ENCODE assay signal across 8 mouse cellular contexts in genomic region chrX:12159534-12159881, GRCm38 (mm10). TPM values are rescaled to one million over a fixed set of nuclear protein-coding genes. Genes with fewer than 3 reads are reported as not detected.
DNase-seq lines count a peak whose midpoint lies in the region; ATAC-seq and TF ChIP-seq lines count a peak whose summit lies in the region.

No protein-coding gene starts in this region.

- 2% methylated on average over 19 of the region's 19 CpGs for WGBS in embryonic facial prominence, embryonic 15.5 days
- 11% methylated on average over 7 of the region's 19 CpGs for WGBS in lung, postnatal 0 days

- no peak for TF ChIP-seq EP300 in lung, postnatal 0 days (IDR thresholded peaks at IDR 0.05)

- peak overlapping the region; percentile 63 for H3K4me2 ChIP-seq in embryonic facial prominence, embryonic 15.5 days (replicated peaks)
- peak overlapping the region; percentile 67 for H3K4me2 ChIP-seq in lung, postnatal 0 days (replicated peaks; ENCODE audit: low read depth, low read length)

- peak overlapping the region; percentile 68 for H3K4me3 ChIP-seq in E14TG2a.4 (replicated peaks; ENCODE audit: low read length)
- peak overlapping the region; percentile 49 for H3K4me3 ChIP-seq in embryonic facial prominence, embryonic 15.5 days (replicated peaks)
- H3K4me3 ChIP-seq in lung, postnatal 0 days (ENCODE audit: low read depth, low read length), result peak overlapping the region; percentile 35

- peaks cover 41% of the 10 kb centered on the region for H3K4me1 ChIP-seq in E14TG2a.4 (replicated peaks; ENCODE audit: low read depth, low read length)
- H3K4me1 ChIP-seq in embryonic facial prominence, embryonic 15.5 days, result peaks cover 37% of the 10 kb centered on the region
- H3K4me1 ChIP-seq in lung, postnatal 0 days (ENCODE audit: insufficient read depth, low read depth, low read length), result no peaks in the 10 kb centered on the region

- H3K36me3 ChIP-seq in E14TG2a.4 (ENCODE audit: insufficient read depth, low read length), result no peaks in the 10 kb centered on the region
- no peaks in the 10 kb centered on the region for H3K36me3 ChIP-seq in embryonic facial prominence, embryonic 15.5 days
- no peaks in the 10 kb centered on the region for H3K36me3 ChIP-seq in lung, postnatal 0 days (ENCODE audit: insufficient read depth, low read length)

- H3K27me3 ChIP-seq in E14TG2a.4 (ENCODE audit: insufficient read depth, low read length), result peaks cover 38% of the 10 kb centered on the region
- H3K27me3 ChIP-seq in embryonic facial prominence, embryonic 15.5 days, result peaks cover 46% of the 10 kb centered on the region
- no peaks in the 10 kb centered on the region for H3K27me3 ChIP-seq in lung, postnatal 0 days (replicated peaks; ENCODE audit: insufficient read depth, low read length)

- DNase-seq in heart, adult 18-20 months, result peak; percentile 44 to 65
- no peak for DNase-seq in heart, postnatal 25 days (ENCODE audit: low spot score)
- peak; percentile 71 for DNase-seq in induced T-regulatory cell, adult 2 months (ENCODE audit: low read depth)
- DNase-seq in lung, postnatal 0 days (ENCODE audit: low spot score), result peak; percentile 36
- DNase-seq in right cerebral cortex, postnatal 25 days, result peak; percentile 50
- no peak for DNase-seq in urinary bladder, postnatal 14 days (ENCODE audit: low spot score)

- intact Hi-C loops in heart, postnatal 25 days (cut with DNase I), result loop anchor here (5.0 to 10.0 kb wide), 3 partner anchors 93 to 525 kb away; no protein-coding TSS in a partner anchor

- H3K9me3 ChIP-seq in E14TG2a.4 (ENCODE audit: low read length), result no peaks in the 10 kb centered on the region
- no peaks in the 10 kb centered on the region for H3K9me3 ChIP-seq in embryonic facial prominence, embryonic 15.5 days (replicated peaks)
- no peaks in the 10 kb centered on the region for H3K9me3 ChIP-seq in lung, postnatal 0 days (ENCODE audit: low read length)

- H3K27ac ChIP-seq in embryonic facial prominence, embryonic 15.5 days (replicated peaks), result peak overlapping the region; percentile 85
- H3K27ac ChIP-seq in lung, postnatal 0 days (ENCODE audit: low read length), result peak overlapping the region; percentile 86

- 0 out of 2 replicates have a peak, but pooled peaks have one; percentile 10 for ATAC-seq in embryonic facial prominence, embryonic 15.5 days (ENCODE audit: insufficient number of reproducible peaks, low FRiP score, low TSS enrichment, low read depth)
- peak; percentile 11; the same call in 1 of the 2 replicates for ATAC-seq in lung, postnatal 0 days

- H3K9ac ChIP-seq in embryonic facial prominence, embryonic 15.5 days, result peak overlapping the region; percentile 28
- peak overlapping the region; percentile 26; the same call in 1 of the 2 replicates for H3K9ac ChIP-seq in lung, postnatal 0 days (replicated peaks; ENCODE audit: low read depth)

- no peak for TF ChIP-seq CTCF in E14TG2a.4 (conservative IDR thresholded peaks at IDR 0.05; ENCODE audit: low read length)
- no peak for TF ChIP-seq CTCF in lung, postnatal 0 days (IDR thresholded peaks at IDR 0.05)

RNA-seq across cellular contexts. Expression of gene Bcor, which starts 0.6 kb away (rescaled TPM):
- total RNA-seq in heart, adult 18-20 months (2021), result 10 to 100 TPM; 16.7 to 20.5 TPM
- total RNA-seq in heart, postnatal 25 days (2021), result 10 to 100 TPM; 22.0 to 22.7 TPM
- polyA plus RNA-seq in embryonic facial prominence, embryonic 15.5 days (2015; fragmentation: Nextera tagmentation; extraction: Ambion mirVana), result 13.9 and 14.5 TPM in 2 replicates
- 8.2 and 12.0 TPM in 2 replicates for polyA plus RNA-seq in lung, postnatal 0 days (2015; fragmentation: Nextera tagmentation; extraction: Ambion mirVana)

Comparison
In these comparisons a context has a peak if more than half of its experiments do, and no peak if none do; other contexts are left out.
1. DNase-seq: peak in heart, adult 18-20 months (2 of 2), induced T-regulatory cell, adult 2 months (single experiment), lung, postnatal 0 days (single experiment) and right cerebral cortex, postnatal 25 days (single experiment); none in heart, postnatal 25 days (single experiment) and urinary bladder, postnatal 14 days (single experiment).
2. Peak in every context shown above with its lines, with median percentiles within 50 percentile points of each other: H3K4me3 ChIP-seq.